Mouse (Mus musculus) heart, postnatal 0 days (tissue): ENCODE measurements around the gene Elovl1.

ENCODE experiments used
- CTCF ChIP-seq: IDR thresholded peaks from 2 replicates; pipeline ENCODE4 v1.5.1; 2016; ENCODE audit warnings: antibody characterized with exemption, control low read depth, low read depth
- EP300 ChIP-seq: IDR thresholded peaks from 2 replicates; pipeline ENCODE4 v1.6.1; 2016; ENCODE audit warnings: antibody characterized with exemption, low read depth

- TF ChIP-seq CTCF (no peak), EP300 (no peak)
Observed at GRCm38 (mm10) chr4:118390146-118390545, 37.7 kb upstream of the Elovl1 start.
